Mouse (Mus musculus): ENCODE data around the gene Ndufc1.

Ndufc1 gene

DNA sequence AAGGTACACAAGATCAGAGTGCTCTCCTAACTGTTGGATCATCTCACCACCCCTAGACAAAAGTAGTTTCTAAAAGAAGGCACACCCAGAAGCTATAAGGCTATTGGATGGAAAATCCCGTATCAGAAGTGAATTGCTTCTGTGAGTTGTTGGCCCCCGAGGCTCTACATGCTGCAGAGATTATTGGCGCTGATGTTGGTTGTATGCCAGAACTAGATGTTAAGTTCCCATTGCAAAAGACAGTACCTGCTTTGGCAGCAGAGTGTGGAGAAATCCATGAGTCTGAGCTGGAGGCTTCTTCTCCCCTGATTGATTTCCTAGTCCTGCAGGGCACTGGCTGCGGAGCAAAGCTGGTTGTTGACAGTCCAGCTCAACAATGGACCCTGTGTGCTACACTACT is 40.8 kb downstream of the Ndufc1 start:
- Histone ChIP-seq H3K36me3 (ENCODE audit: insufficient read depth, low read length) (no peaks in the 10 kb centered on the region), H3K4me3 (replicated peaks; ENCODE audit: low read length) (no peak overlapping the region)
- TF ChIP-seq CTCF (conservative IDR thresholded peaks at IDR 0.05; ENCODE audit: low read length) (no peak), NANOG (IDR thresholded peaks at IDR 0.05; ENCODE audit: borderline replicate concordance, low read length) (no peak), POU5F1 (IDR thresholded peaks at IDR 0.05; ENCODE audit: borderline replicate concordance, low read length) (no peak)

DNA sequence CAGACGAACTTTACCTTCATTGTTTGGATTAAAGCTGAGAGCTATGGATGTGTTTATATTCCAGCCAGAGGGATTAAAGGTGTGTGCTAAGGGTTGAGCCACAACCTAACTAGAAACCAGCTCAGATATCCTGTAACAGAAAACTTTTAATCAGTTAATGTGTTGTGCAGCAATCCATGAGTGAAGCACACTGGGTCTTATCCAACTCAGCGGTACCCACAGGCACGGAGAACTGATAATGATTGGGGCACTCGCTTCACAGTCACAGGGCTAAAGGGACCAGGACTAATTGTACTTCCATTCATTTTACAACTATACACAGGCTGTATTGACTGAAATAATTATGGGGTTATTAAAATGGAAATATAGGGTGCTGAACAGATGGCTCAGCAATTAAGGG is 41.9 kb downstream of the Ndufc1 start:
- TF ChIP-seq CTCF (conservative IDR thresholded peaks at IDR 0.05; ENCODE audit: low read length), result no peak
- no peak for TF ChIP-seq POU5F1 (IDR thresholded peaks at IDR 0.05; ENCODE audit: borderline replicate concordance, low read length)
- TF ChIP-seq NANOG (IDR thresholded peaks at IDR 0.05; ENCODE audit: borderline replicate concordance, low read length), result no peak
- H3K4me1 ChIP-seq (replicated peaks; ENCODE audit: low read depth, low read length), result peaks cover 22% of the 10 kb centered on the region
- peaks cover 34% of the 10 kb centered on the region for H3K27me3 ChIP-seq (ENCODE audit: insufficient read depth, low read length)
- no peaks in the 10 kb centered on the region for H3K36me3 ChIP-seq (ENCODE audit: insufficient read depth, low read length)
- no peaks in the 10 kb centered on the region for H3K9me3 ChIP-seq (ENCODE audit: low read length)
- no peak overlapping the region for H3K4me3 ChIP-seq (replicated peaks; ENCODE audit: low read length)

More for the DNA sequence above, 40.8 kb downstream of the Ndufc1 start:
- peaks cover 15% of the 10 kb centered on the region for H3K4me1 ChIP-seq (replicated peaks; ENCODE audit: low read depth, low read length)
- peaks cover 29% of the 10 kb centered on the region for H3K27me3 ChIP-seq (ENCODE audit: insufficient read depth, low read length)
- H3K9me3 ChIP-seq (ENCODE audit: low read length), result no peaks in the 10 kb centered on the region

- Histone ChIP-seq H3K9me3 (ENCODE audit: low read length) (no peaks in the 10 kb centered on the region), H3K4me3 (replicated peaks; ENCODE audit: low read length) (peak overlapping the region; percentile 39), H3K27me3 (ENCODE audit: insufficient read depth, low read length) (peaks cover 34% of the 10 kb centered on the region), H3K4me1 (replicated peaks; ENCODE audit: low read depth, low read length) (peaks cover 35% of the 10 kb centered on the region), H3K36me3 (ENCODE audit: insufficient read depth, low read length) (no peaks in the 10 kb centered on the region)
- TF ChIP-seq NANOG (IDR thresholded peaks at IDR 0.05; ENCODE audit: borderline replicate concordance, low read length) (no peak), CTCF (conservative IDR thresholded peaks at IDR 0.05; ENCODE audit: low read length) (no peak), POU5F1 (IDR thresholded peaks at IDR 0.05; ENCODE audit: borderline replicate concordance, low read length) (no peak)
Measured at GRCm38 (mm10) chr3:51365517-51365882, 43.3 kb downstream of the Ndufc1 start.

- TF ChIP-seq CTCF (conservative IDR thresholded peaks at IDR 0.05; ENCODE audit: low read length) (0 out of 2 replicates have a peak, but pooled peaks have one; percentile 15), NANOG (IDR thresholded peaks at IDR 0.05; ENCODE audit: borderline replicate concordance, low read length) (no peak), POU5F1 (IDR thresholded peaks at IDR 0.05; ENCODE audit: borderline replicate concordance, low read length) (no peak)
- Histone ChIP-seq H3K9me3 (ENCODE audit: low read length) (no peaks in the 10 kb centered on the region), H3K36me3 (ENCODE audit: insufficient read depth, low read length) (no peaks in the 10 kb centered on the region), H3K4me3 (replicated peaks; ENCODE audit: low read length) (peak overlapping the region; percentile 39), H3K4me1 (replicated peaks; ENCODE audit: low read depth, low read length) (peaks cover 41% of the 10 kb centered on the region), H3K27me3 (ENCODE audit: insufficient read depth, low read length) (peaks cover 34% of the 10 kb centered on the region)
Measured at GRCm38 (mm10) chr3:51364703-51365516, 43.9 kb downstream of the Ndufc1 start.

DNA sequence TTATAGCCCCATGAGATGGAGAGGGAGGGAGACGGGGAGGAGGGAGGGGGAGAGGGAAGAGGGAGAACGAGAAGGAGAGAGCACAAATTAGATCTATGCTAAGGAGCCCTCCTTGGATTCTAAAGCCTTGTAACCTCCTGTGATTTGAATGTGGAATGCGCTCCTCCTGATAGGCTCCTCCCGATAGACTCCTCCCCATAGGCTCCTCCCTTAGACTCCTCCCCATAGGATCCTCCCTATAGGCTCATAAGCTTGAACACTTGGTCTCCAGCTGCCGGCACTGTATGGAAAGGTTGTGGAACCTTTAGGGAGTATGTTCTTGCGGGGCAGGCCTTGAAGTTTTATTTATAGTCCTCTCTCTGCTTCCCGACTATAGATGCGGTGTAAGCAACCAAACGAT is 47.7 kb downstream of the Ndufc1 start:
- Histone ChIP-seq H3K4me3 (replicated peaks; ENCODE audit: low read length) (peak overlapping the region; percentile 61), H3K4me1 (replicated peaks; ENCODE audit: low read depth, low read length) (peaks cover 58% of the 10 kb centered on the region), H3K36me3 (ENCODE audit: insufficient read depth, low read length) (no peaks in the 10 kb centered on the region), H3K9me3 (ENCODE audit: low read length) (no peaks in the 10 kb centered on the region), H3K27me3 (ENCODE audit: insufficient read depth, low read length) (peaks cover 40% of the 10 kb centered on the region)
- no peak for TF ChIP-seq POU5F1 (IDR thresholded peaks at IDR 0.05; ENCODE audit: borderline replicate concordance, low read length)
- no peak for TF ChIP-seq CTCF (conservative IDR thresholded peaks at IDR 0.05; ENCODE audit: low read length)
- no peak for TF ChIP-seq NANOG (IDR thresholded peaks at IDR 0.05; ENCODE audit: borderline replicate concordance, low read length)

DNA sequence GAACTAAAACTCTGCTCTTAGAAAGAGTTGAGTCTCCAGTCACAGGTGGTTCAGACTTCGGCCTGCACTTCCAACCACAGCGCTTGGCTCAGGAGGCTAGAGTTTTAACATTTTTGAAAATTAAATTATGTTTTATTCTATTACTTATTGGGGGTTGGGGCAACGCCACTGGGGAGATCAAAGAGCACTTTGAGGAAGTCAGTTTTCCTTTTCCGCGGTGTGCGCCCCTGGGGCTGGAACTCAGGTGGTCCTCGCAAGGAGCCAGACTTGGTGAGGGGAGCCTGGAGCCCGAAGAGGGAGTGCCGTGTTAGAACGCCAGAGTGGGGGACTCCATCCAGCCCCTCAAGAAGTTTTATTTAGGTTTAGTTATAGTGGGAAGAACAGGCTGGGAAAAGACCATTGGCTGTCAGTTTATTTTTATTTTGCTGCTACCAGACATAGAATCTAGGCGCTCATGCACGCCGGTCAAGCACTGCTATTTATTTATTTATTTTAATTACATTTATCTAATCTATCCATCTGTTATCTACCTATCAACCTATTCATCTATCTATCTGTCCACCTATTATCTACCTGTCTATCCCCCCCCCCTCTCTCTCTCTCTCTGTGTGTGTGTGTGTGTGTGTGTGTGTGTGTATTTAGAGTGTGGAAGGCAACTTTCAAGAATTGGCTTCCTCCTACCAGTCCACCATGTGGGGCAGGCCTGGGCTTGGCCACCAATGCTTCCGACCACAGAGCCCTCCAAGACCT is 49.1 kb downstream of the Ndufc1 start:
- no peak for TF ChIP-seq NANOG (IDR thresholded peaks at IDR 0.05; ENCODE audit: borderline replicate concordance, low read length)
- TF ChIP-seq POU5F1 (IDR thresholded peaks at IDR 0.05; ENCODE audit: borderline replicate concordance, low read length), result no peak
- TF ChIP-seq CTCF (conservative IDR thresholded peaks at IDR 0.05; ENCODE audit: low read length), result no peak
- Histone ChIP-seq H3K9me3 (ENCODE audit: low read length) (no peaks in the 10 kb centered on the region), H3K4me3 (replicated peaks; ENCODE audit: low read length) (peak overlapping the region; percentile 90), H3K27me3 (ENCODE audit: insufficient read depth, low read length) (peaks cover 26% of the 10 kb centered on the region), H3K36me3 (ENCODE audit: insufficient read depth, low read length) (no peaks in the 10 kb centered on the region), H3K4me1 (replicated peaks; ENCODE audit: low read depth, low read length) (peaks cover 47% of the 10 kb centered on the region)

DNA sequence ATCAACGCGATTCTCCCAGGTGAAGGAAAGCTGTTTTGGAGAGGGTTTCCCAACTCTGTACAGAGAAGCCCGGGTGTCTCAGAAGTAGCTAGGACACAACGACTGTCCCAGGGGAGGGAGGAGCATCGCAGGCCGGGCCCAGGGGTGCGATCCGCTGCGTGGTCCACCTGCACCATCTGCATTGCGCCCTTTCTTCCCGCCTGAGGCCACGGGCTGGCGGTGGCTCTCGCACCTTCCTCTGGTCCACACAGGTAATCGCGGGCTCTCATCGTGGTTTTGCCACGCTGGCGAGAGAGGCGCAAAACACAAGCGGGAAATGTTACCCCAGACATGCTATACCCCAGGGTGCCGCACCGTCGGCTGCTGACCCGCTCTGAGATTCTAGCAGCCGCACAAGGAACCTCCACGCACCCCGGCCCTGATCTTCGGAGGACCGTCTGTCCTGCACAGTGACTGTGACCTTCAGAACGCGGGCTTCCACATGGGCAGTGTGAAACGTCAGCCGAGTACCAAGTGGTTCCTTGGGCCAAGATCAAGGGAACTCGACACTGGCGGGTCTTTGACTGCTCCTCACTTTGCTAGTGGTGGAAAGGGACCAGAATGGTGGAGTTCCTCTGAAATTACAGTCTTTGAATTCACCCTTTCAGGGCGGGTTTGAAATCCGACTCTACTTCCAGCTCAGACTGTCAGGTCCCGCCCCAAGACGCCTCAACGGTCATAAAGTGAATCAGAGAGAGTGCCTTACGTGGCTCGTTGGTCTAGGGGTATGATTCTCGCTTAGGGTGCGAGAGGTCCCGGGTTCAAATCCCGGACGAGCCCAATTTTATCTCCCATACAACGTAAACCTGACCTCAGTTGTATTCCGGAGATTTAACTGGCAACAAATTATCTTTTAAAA is 49.9 kb downstream of the Ndufc1 start:
- Histone ChIP-seq H3K27me3 (ENCODE audit: insufficient read depth, low read length) (peaks cover 20% of the 10 kb centered on the region), H3K4me3 (replicated peaks; ENCODE audit: low read length) (peak overlapping the region; percentile 90), H3K4me1 (replicated peaks; ENCODE audit: low read depth, low read length) (peaks cover 44% of the 10 kb centered on the region), H3K9me3 (ENCODE audit: low read length) (no peaks in the 10 kb centered on the region), H3K36me3 (ENCODE audit: insufficient read depth, low read length) (no peaks in the 10 kb centered on the region)
- TF ChIP-seq NANOG (IDR thresholded peaks at IDR 0.05; ENCODE audit: borderline replicate concordance, low read length), result no peak
- TF ChIP-seq POU5F1 (IDR thresholded peaks at IDR 0.05; ENCODE audit: borderline replicate concordance, low read length), result no peak
- TF ChIP-seq CTCF (conservative IDR thresholded peaks at IDR 0.05; ENCODE audit: low read length), result no peak

Measured in E14TG2a.4 (cell line).